Mouse (Mus musculus): ENCODE results near the gene Ptprc.

The Ptprc gene

GRCm38 (mm10) chr1:138039201-138039600 is 136.3 kb downstream of the Ptprc start:
- no peak for DNase-seq (ENCODE audit: low spot score)

- DNase-seq (ENCODE audit: low spot score), result no peak
Observed at GRCm38 (mm10) chr1:138037484-138037883, 138.0 kb downstream of the Ptprc start.

DNA sequence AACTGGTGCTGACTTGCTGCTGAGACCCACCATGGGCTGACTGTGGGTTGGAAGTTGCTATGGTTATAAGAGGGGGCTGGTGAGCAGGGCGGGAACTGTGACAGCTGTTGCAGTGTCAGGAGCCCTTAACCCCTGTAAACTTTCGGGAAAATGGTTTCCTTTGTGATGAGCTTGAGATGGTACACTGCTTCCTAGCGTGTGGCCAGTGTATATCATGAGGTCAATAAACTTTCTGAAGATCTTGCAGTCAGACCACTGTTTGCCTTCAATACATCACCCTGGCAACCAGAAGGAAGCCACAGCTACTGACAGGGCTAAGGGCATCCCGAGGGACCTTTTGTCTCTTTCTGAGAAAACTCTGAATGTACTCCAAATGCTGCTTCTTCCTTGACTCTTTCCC is 145.9 kb downstream of the Ptprc start:
- DNase-seq (ENCODE audit: low spot score), result no peak

GRCm38 (mm10) chr1:138025298-138025697 is 150.2 kb downstream of the Ptprc start:
- DNase-seq (ENCODE audit: low spot score), result no peak

DNA sequence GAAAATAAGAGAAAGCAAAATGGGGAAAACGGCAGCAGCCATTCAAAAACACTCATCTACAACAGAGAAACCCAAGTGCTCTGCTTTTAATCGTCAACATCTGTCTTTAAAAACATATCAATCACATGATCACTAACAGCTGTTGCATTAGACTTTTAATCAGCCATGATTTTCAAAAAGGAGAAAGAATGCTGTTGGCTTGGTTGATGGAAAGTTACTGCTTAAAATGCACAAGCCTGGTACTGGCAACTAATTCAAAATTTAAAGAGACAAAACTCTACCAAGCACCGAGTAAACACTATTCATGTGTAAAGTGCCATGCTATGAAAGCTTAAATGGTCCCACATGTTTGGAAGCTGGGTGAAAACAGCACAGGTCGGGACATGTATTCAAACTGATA is 151.9 kb downstream of the Ptprc start:
- no peak for DNase-seq (ENCODE audit: low spot score)

GRCm38 (mm10) chr1:138022918-138023295 is 152.6 kb downstream of the Ptprc start:
- DNase-seq (ENCODE audit: low spot score), result no peak

GRCm38 (mm10) chr1:138021962-138022917 is 153.3 kb downstream of the Ptprc start:
- DNase-seq (ENCODE audit: low spot score), result no peak
